Comparison of ENCODE assay signal across 14 mouse cellular contexts in the genomic region with DNA sequence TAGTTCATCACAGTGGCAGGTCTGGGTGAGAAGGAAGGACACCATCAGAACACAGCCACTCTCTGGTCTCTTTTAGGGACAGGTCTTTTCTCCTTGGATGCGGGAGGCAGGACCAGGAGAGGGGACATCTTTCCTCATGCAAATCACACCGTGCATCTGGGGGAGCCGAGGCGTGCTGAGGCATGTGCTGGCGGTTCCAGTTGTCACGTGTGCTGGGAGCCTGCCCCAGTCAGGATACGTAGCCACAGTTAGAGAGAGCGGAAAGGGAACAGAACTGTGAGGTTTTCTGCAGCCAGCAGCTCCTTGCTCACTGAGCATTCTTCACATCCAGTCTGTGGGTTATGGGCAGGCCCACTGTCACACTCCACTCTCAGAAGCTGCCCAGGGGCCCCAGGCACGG. TPM values are rescaled to one million over a fixed set of nuclear protein-coding genes. Genes with fewer than 3 reads are reported as not detected.
DNase-seq lines count a peak whose midpoint lies in the region; ATAC-seq and TF ChIP-seq lines count a peak whose summit lies in the region.
"Had no signal": no experiment of that assay in that cellular context is flagged by ENCODE, and none has a peak within 500 bp of the region (broad histone marks: within the 10 kb centered on the region; RNA-seq: fewer than 3 reads in every experiment).

No protein-coding gene starts in this region.

- TF ChIP-seq CTCF in brain, embryonic 14.5 days (IDR thresholded peaks at IDR 0.05; ENCODE audit: borderline replicate concordance, extremely low read depth, insufficient read depth, insufficient read length), result no peak
- TF ChIP-seq CTCF in hindbrain, postnatal 0 days (IDR thresholded peaks at IDR 0.05; ENCODE audit: low read depth), result no peak

- no peak overlapping the region for H3K9ac ChIP-seq in heart, embryonic 14.5 days (ENCODE audit: low read length)
- H3K9ac ChIP-seq in midbrain, embryonic 12.5 days (replicated peaks), result no peak overlapping the region
- no peak overlapping the region for H3K9ac ChIP-seq in midbrain, embryonic 14.5 days (replicated peaks; ENCODE audit: low read length)
- H3K9ac ChIP-seq in hindbrain, postnatal 0 days (replicated peaks; ENCODE audit: low read length), result no peak overlapping the region

- H3K9me3 ChIP-seq in heart, embryonic 14.5 days (ENCODE audit: control insufficient read depth, low read length), result no peaks in the 10 kb centered on the region
- no peaks in the 10 kb centered on the region for H3K9me3 ChIP-seq in midbrain, embryonic 12.5 days
- H3K9me3 ChIP-seq in midbrain, embryonic 14.5 days (ENCODE audit: control insufficient read depth, low read length), result no peaks in the 10 kb centered on the region
- H3K9me3 ChIP-seq in hindbrain, postnatal 0 days (ENCODE audit: low read length), result no peaks in the 10 kb centered on the region

- no peak for TF ChIP-seq POLR2A in brain, embryonic 14.5 days (IDR thresholded peaks at IDR 0.05; ENCODE audit: borderline replicate concordance, extremely low read depth, insufficient read depth, insufficient read length, poor library complexity, severe bottlenecking)

- peaks cover 34 to 41% of the 10 kb centered on the region in 2 experiments for H3K4me1 ChIP-seq in heart, embryonic 14.5 days (ENCODE audit: control insufficient read depth in 2 of 2, insufficient read depth in 2 of 2, low read length in 2 of 2)
- peaks cover 35% of the 10 kb centered on the region for H3K4me1 ChIP-seq in midbrain, embryonic 12.5 days
- H3K4me1 ChIP-seq in midbrain, embryonic 14.5 days (ENCODE audit: control insufficient read depth, insufficient read depth, low read length), result peaks cover 18% of the 10 kb centered on the region; the same call in 1 of the 2 replicates
- peaks cover 19% of the 10 kb centered on the region for H3K4me1 ChIP-seq in hindbrain, postnatal 0 days (ENCODE audit: insufficient read depth, low read length)

- no peaks in the 10 kb centered on the region for H3K36me3 ChIP-seq in heart, embryonic 14.5 days (ENCODE audit: control insufficient read depth, insufficient read depth, low read length)
- no peaks in the 10 kb centered on the region for H3K36me3 ChIP-seq in midbrain, embryonic 12.5 days
- no peaks in the 10 kb centered on the region for H3K36me3 ChIP-seq in midbrain, embryonic 14.5 days (ENCODE audit: control insufficient read depth, insufficient read depth, low read length)
- no peaks in the 10 kb centered on the region for H3K36me3 ChIP-seq in hindbrain, postnatal 0 days (ENCODE audit: insufficient read depth, low read length)

- ATAC-seq in heart, embryonic 14.5 days (ENCODE audit: insufficient number of reproducible peaks, insufficient read depth, low FRiP score, low read depth), result no peak
- ATAC-seq in midbrain, embryonic 12.5 days (ENCODE audit: low FRiP score, low read depth), result no peak
- no peak for ATAC-seq in midbrain, embryonic 14.5 days (ENCODE audit: low FRiP score, low TSS enrichment)
- 0 out of 2 replicates have a peak, but pooled peaks have one; percentile 24 for ATAC-seq in hindbrain, postnatal 0 days
- ATAC-seq: CD4-positive, CD25-positive, alpha-beta regulatory T cell, adult 4 months; Patski had no signal

- no peak overlapping the region for H3K4me3 ChIP-seq in heart, embryonic 14.5 days (ENCODE audit: control insufficient read depth in 1 of 2, insufficient read depth in 1 of 2, low read depth in 1 of 2, low read length in 2 of 2)
- H3K4me3 ChIP-seq in midbrain, embryonic 12.5 days, result no peak overlapping the region
- no peak overlapping the region for H3K4me3 ChIP-seq in midbrain, embryonic 14.5 days (replicated peaks; ENCODE audit: low read depth, low read length)
- H3K4me3 ChIP-seq in hindbrain, postnatal 0 days (ENCODE audit: low read length), result no peak overlapping the region
- H3K4me3 ChIP-seq: erythroblast, embryonic 14.5 days had no signal

- H3K27me3 ChIP-seq in heart, embryonic 14.5 days (ENCODE audit: control insufficient read depth, insufficient read depth, low read length), result no peaks in the 10 kb centered on the region
- H3K27me3 ChIP-seq in midbrain, embryonic 12.5 days, result no peaks in the 10 kb centered on the region
- H3K27me3 ChIP-seq in midbrain, embryonic 14.5 days (ENCODE audit: control insufficient read depth, insufficient read depth, low read length), result no peaks in the 10 kb centered on the region
- H3K27me3 ChIP-seq in hindbrain, postnatal 0 days (ENCODE audit: insufficient read depth, low read length), result no peaks in the 10 kb centered on the region
- H3K27me3 ChIP-seq: Patski had no signal

- H3K4me2 ChIP-seq in heart, embryonic 14.5 days (ENCODE audit: low read length), result no peak overlapping the region
- H3K4me2 ChIP-seq in midbrain, embryonic 12.5 days (replicated peaks), result no peak overlapping the region
- no peak overlapping the region for H3K4me2 ChIP-seq in midbrain, embryonic 14.5 days (ENCODE audit: low read length)
- no peak overlapping the region for H3K4me2 ChIP-seq in hindbrain, postnatal 0 days (ENCODE audit: low read depth, low read length)

- H3K27ac ChIP-seq in heart, embryonic 14.5 days (replicated peaks in 1 of 2; ENCODE audit: control insufficient read depth in 1 of 2, insufficient read depth in 1 of 2, low read depth in 2 of 2, low read length in 2 of 2), result peak overlapping the region; percentile 17 to 43; a peak in 2 of 4 replicates
- 0 out of 2 replicates have a peak overlapping the region, but pooled peaks have one; percentile 20 for H3K27ac ChIP-seq in midbrain, embryonic 12.5 days (replicated peaks)
- H3K27ac ChIP-seq in midbrain, embryonic 14.5 days (replicated peaks; ENCODE audit: low read depth, low read length), result no peak overlapping the region
- peak overlapping the region; percentile 54; the same call in 1 of the 2 replicates for H3K27ac ChIP-seq in hindbrain, postnatal 0 days

- DNase-seq in heart, adult 9 months (ENCODE audit: low spot score in 2 of 2), result no peak
- DNase-seq in midbrain, embryonic 14.5 days, result no peak
- DNase-seq in brain, embryonic 14.5 days (ENCODE audit: low read depth), result peak; percentile 45
- no peak for DNase-seq in hindbrain, postnatal 0 days (ENCODE audit: low spot score)
- DNase-seq in lung, adult 18-20 months, result no peak
- no peak for DNase-seq in kidney, postnatal 10 days
- DNase-seq: adrenal gland, postnatal 14 days; gastrocnemius, postnatal 25 days; kidney, adult 11 months had no signal

- WGBS in heart, embryonic 14.5 days, result 79% methylated on average over 9 of the region's 9 CpGs
- 90% methylated on average over 9 of the region's 9 CpGs for WGBS in midbrain, embryonic 12.5 days
- WGBS in midbrain, embryonic 14.5 days, result 93% methylated on average over 9 of the region's 9 CpGs
- 79% methylated on average over 9 of the region's 9 CpGs for WGBS in hindbrain, postnatal 0 days

RNA-seq across cellular contexts. Expression of a gene that starts 48.5 kb away (rescaled TPM):
- polyA plus RNA-seq in heart, embryonic 14.5 days (2014; fragmentation: Nextera tagmentation; extraction: Ambion mirVana), result 42.4 and 43.7 TPM in 2 replicates
- polyA plus RNA-seq in midbrain, embryonic 12.5 days (2016; fragmentation: Nextera tagmentation; extraction: Ambion mirVana), result 29.6 and 30.9 TPM in 2 replicates
- polyA plus RNA-seq in midbrain, embryonic 14.5 days (2014; fragmentation: Nextera tagmentation; extraction: Ambion mirVana), result 17.3 and 22.7 TPM in 2 replicates
- 30.3 and 33.3 TPM in 2 replicates for polyA plus RNA-seq in brain, embryonic 14.5 days (2012; rRNA removed)
- total RNA-seq in hindbrain, postnatal 0 days (2014; rRNA removed), result 32.7 and 38.9 TPM in 2 replicates
- 14.0 and 15.4 TPM in 2 replicates for polyA plus RNA-seq in hindbrain, postnatal 0 days (2015; fragmentation: Nextera tagmentation; extraction: Ambion mirVana)
